Mouse (Mus musculus): ENCODE data around the gene Fry. TPM values are rescaled to one million over a fixed set of nuclear protein-coding genes. Genes with fewer than 3 reads are reported as not detected.

The Fry gene
- polyA plus RNA-seq, 1 experiment from 2014 or later = 8.8 TPM

- Histone ChIP-seq H3K9me3 (ENCODE audit: control insufficient read depth, low read length) (no peaks in the 10 kb centered on the region), H3K27me3 (ENCODE audit: control insufficient read depth, insufficient read depth, low read length) (no peaks in the 10 kb centered on the region), H3K36me3 (ENCODE audit: control insufficient read depth, insufficient read depth, low read length) (no peaks in the 10 kb centered on the region), H3K27ac (ENCODE audit: low read depth, low read length) (no peak overlapping the region), H3K4me1 (ENCODE audit: control insufficient read depth, insufficient read depth, low read length) (no peaks in the 10 kb centered on the region), H3K4me3 (ENCODE audit: low read depth, low read length) (no peak overlapping the region), H3K9ac (ENCODE audit: low read length) (no peak overlapping the region), H3K4me2 (no peak overlapping the region)
- ATAC-seq (ENCODE audit: low FRiP score) (no peak), DNase-seq (ENCODE audit: low spot score, missing footprints) (no peak)
- WGBS = 92% methylated on average over 6 of the region's 6 CpGs
Observed at GRCm38 (mm10) chr5:150328686-150329085, 210.2 kb downstream of the Fry start.

GRCm38 (mm10) chr5:150331821-150332220 is 213.4 kb downstream of the Fry start:
- no peaks in the 10 kb centered on the region for H3K27me3 ChIP-seq (ENCODE audit: control insufficient read depth, insufficient read depth, low read length)
- H3K36me3 ChIP-seq (ENCODE audit: control insufficient read depth, insufficient read depth, low read length) = no peaks in the 10 kb centered on the region
- WGBS = 95% methylated on average over 2 of the region's 2 CpGs
- DNase-seq (ENCODE audit: low spot score, missing footprints) = no peak
- no peak overlapping the region for H3K4me3 ChIP-seq (ENCODE audit: low read depth, low read length)
- H3K9me3 ChIP-seq (ENCODE audit: control insufficient read depth, low read length) = no peaks in the 10 kb centered on the region
- no peak for ATAC-seq (ENCODE audit: low FRiP score)
- H3K27ac ChIP-seq (ENCODE audit: low read depth, low read length) = no peak overlapping the region
- no peak overlapping the region for H3K9ac ChIP-seq (ENCODE audit: low read length)
- no peaks in the 10 kb centered on the region for H3K4me1 ChIP-seq (ENCODE audit: control insufficient read depth, insufficient read depth, low read length)
- H3K4me2 ChIP-seq = no peak overlapping the region

DNA sequence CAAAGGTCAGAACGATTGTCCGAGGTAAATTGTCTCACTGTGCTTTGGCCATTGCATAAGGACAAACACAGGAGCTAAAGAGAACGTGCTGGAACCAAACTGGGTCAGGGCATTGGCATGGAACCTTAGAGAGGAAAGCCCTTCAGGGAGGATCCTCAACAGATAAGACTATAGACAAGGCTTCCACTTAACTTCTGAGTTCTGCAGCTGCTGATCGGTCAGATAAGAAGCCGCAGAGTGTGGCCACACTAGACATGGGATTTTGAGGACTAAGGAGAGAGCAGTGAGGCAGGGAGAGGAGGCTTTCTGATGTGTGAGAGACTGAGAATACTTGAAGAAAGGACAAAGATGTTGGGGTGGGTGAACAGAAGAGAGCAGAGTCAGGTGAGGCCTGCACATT is 214.4 kb downstream of the Fry start:
- no peak overlapping the region for H3K27ac ChIP-seq (ENCODE audit: low read depth, low read length)
- DNase-seq (ENCODE audit: low spot score, missing footprints) (no peak), ATAC-seq (ENCODE audit: low FRiP score) (no peak)
- no peaks in the 10 kb centered on the region for H3K27me3 ChIP-seq (ENCODE audit: control insufficient read depth, insufficient read depth, low read length)
- WGBS = 71% methylated on average over 5 of the region's 5 CpGs
- H3K4me3 ChIP-seq (ENCODE audit: low read depth, low read length) = no peak overlapping the region
- H3K4me2 ChIP-seq = no peak overlapping the region
- no peaks in the 10 kb centered on the region for H3K9me3 ChIP-seq (ENCODE audit: control insufficient read depth, low read length)
- H3K9ac ChIP-seq (ENCODE audit: low read length) = no peak overlapping the region
- H3K4me1 ChIP-seq (ENCODE audit: control insufficient read depth, insufficient read depth, low read length) = no peaks in the 10 kb centered on the region
- no peaks in the 10 kb centered on the region for H3K36me3 ChIP-seq (ENCODE audit: control insufficient read depth, insufficient read depth, low read length)

DNA sequence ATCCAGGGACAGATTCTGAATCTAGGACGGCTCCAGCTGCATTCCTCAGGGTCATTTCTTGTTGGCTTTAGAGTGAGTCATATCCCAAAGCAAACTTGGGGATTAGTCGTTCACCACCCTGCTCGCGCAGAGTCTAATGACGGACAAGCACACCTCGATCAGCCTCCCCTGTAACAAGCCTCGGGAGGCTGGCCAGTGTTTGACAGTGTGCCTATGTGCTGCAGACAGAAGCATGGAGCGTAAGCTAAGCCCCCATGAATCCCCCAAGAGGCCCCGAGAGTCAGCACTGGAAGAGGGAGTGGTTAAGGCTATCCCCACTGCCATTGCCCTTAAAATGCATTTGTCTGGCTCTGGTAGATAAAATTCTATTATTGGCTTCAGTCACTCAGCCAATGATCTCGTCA is 214.9 kb downstream of the Fry start:
- H3K4me3 ChIP-seq (ENCODE audit: low read depth, low read length) = no peak overlapping the region
- no peak for DNase-seq (ENCODE audit: low spot score, missing footprints)

GRCm38 (mm10) chr5:150336451-150336850 is 218.0 kb downstream of the Fry start:
- Histone ChIP-seq H3K36me3 (ENCODE audit: control insufficient read depth, insufficient read depth, low read length) (no peaks in the 10 kb centered on the region), H3K27me3 (ENCODE audit: control insufficient read depth, insufficient read depth, low read length) (no peaks in the 10 kb centered on the region), H3K9ac (ENCODE audit: low read length) (no peak overlapping the region), H3K4me1 (ENCODE audit: control insufficient read depth, insufficient read depth, low read length) (no peaks in the 10 kb centered on the region), H3K9me3 (ENCODE audit: control insufficient read depth, low read length) (no peaks in the 10 kb centered on the region), H3K4me2 (no peak overlapping the region), H3K27ac (ENCODE audit: low read depth, low read length) (no peak overlapping the region), H3K4me3 (ENCODE audit: low read depth, low read length) (no peak overlapping the region)
- DNase-seq (ENCODE audit: low spot score, missing footprints) (no peak), ATAC-seq (ENCODE audit: low FRiP score) (no peak)
- WGBS = 61% methylated on average over 10 of the region's 10 CpGs

More for the DNA sequence above, 214.9 kb downstream of the Fry start:
- no peak overlapping the region for H3K4me2 ChIP-seq
- no peak overlapping the region for H3K27ac ChIP-seq (ENCODE audit: low read depth, low read length)
- H3K36me3 ChIP-seq (ENCODE audit: control insufficient read depth, insufficient read depth, low read length) = no peaks in the 10 kb centered on the region
- H3K27me3 ChIP-seq (ENCODE audit: control insufficient read depth, insufficient read depth, low read length) = no peaks in the 10 kb centered on the region
- 84% methylated on average over 10 of the region's 10 CpGs for WGBS
- H3K4me1 ChIP-seq (ENCODE audit: control insufficient read depth, insufficient read depth, low read length) = no peaks in the 10 kb centered on the region
- no peak for ATAC-seq (ENCODE audit: low FRiP score)
- H3K9ac ChIP-seq (ENCODE audit: low read length) = no peak overlapping the region
- H3K9me3 ChIP-seq (ENCODE audit: control insufficient read depth, low read length) = no peaks in the 10 kb centered on the region

DNA sequence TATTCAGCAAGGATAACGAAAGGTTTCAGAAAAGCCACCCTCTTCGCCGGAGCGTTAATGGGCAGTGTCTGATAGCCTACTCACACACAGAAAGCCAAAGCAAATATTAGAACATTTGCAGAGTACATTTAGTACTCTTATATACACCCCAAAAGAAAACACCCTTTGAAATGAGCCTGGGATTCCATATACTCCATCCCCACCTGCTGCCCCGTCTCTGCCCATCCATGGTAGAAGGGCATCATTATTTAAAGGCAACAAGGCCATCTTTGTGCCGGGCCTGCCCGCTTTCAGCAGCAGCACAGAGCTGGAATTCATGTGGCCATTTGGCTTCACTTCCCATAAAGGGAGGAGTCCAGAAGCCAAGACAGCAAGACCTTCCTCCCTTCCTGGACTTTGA is 219.3 kb downstream of the Fry start:
- Histone ChIP-seq H3K27me3 (ENCODE audit: control insufficient read depth, insufficient read depth, low read length) (no peaks in the 10 kb centered on the region), H3K4me3 (ENCODE audit: low read depth, low read length) (no peak overlapping the region), H3K36me3 (ENCODE audit: control insufficient read depth, insufficient read depth, low read length) (no peaks in the 10 kb centered on the region), H3K4me2 (no peak overlapping the region), H3K9ac (ENCODE audit: low read length) (no peak overlapping the region), H3K27ac (ENCODE audit: low read depth, low read length) (no peak overlapping the region), H3K9me3 (ENCODE audit: control insufficient read depth, low read length) (no peaks in the 10 kb centered on the region), H3K4me1 (ENCODE audit: control insufficient read depth, insufficient read depth, low read length) (no peaks in the 10 kb centered on the region)
- no peak for DNase-seq (ENCODE audit: low spot score, missing footprints)
- 94% methylated on average over 7 of the region's 7 CpGs for WGBS
- no peak for ATAC-seq (ENCODE audit: low FRiP score)

GRCm38 (mm10) chr5:150340944-150341343 is 222.5 kb downstream of the Fry start:
- ATAC-seq (ENCODE audit: low FRiP score) (no peak), DNase-seq (ENCODE audit: low spot score, missing footprints) (no peak)
- H3K4me2 ChIP-seq = no peak overlapping the region
- no peaks in the 10 kb centered on the region for H3K27me3 ChIP-seq (ENCODE audit: control insufficient read depth, insufficient read depth, low read length)
- no peak overlapping the region for H3K4me3 ChIP-seq (ENCODE audit: low read depth, low read length)
- WGBS = 80% methylated on average over 5 of the region's 5 CpGs
- H3K9me3 ChIP-seq (ENCODE audit: control insufficient read depth, low read length) = no peaks in the 10 kb centered on the region
- no peaks in the 10 kb centered on the region for H3K36me3 ChIP-seq (ENCODE audit: control insufficient read depth, insufficient read depth, low read length)
- no peaks in the 10 kb centered on the region for H3K4me1 ChIP-seq (ENCODE audit: control insufficient read depth, insufficient read depth, low read length)
- H3K27ac ChIP-seq (ENCODE audit: low read depth, low read length) = no peak overlapping the region
- H3K9ac ChIP-seq (ENCODE audit: low read length) = no peak overlapping the region

- no peak for DNase-seq (ENCODE audit: low spot score, missing footprints)
- 82% methylated on average over 3 of the region's 3 CpGs for WGBS
- ATAC-seq (ENCODE audit: low FRiP score) = no peak
Observed at GRCm38 (mm10) chr5:150342139-150342538, 223.7 kb downstream of the Fry start.

GRCm38 (mm10) chr5:150345946-150346345 is 227.5 kb downstream of the Fry start:
- no peaks in the 10 kb centered on the region; the same call in 1 of the 2 replicates for H3K9me3 ChIP-seq (ENCODE audit: control insufficient read depth, low read length)
- H3K27ac ChIP-seq (ENCODE audit: low read depth, low read length) = no peak overlapping the region
- 87% methylated on average over 7 of the region's 7 CpGs for WGBS
- H3K4me1 ChIP-seq (ENCODE audit: control insufficient read depth, insufficient read depth, low read length) = no peaks in the 10 kb centered on the region
- H3K4me3 ChIP-seq (ENCODE audit: low read depth, low read length) = no peak overlapping the region
- no peak for ATAC-seq (ENCODE audit: low FRiP score)
- no peak overlapping the region for H3K9ac ChIP-seq (ENCODE audit: low read length)
- no peaks in the 10 kb centered on the region for H3K36me3 ChIP-seq (ENCODE audit: control insufficient read depth, insufficient read depth, low read length)
- H3K4me2 ChIP-seq = no peak overlapping the region
- H3K27me3 ChIP-seq (ENCODE audit: control insufficient read depth, insufficient read depth, low read length) = no peaks in the 10 kb centered on the region
- DNase-seq (ENCODE audit: low spot score, missing footprints) = no peak

More at GRCm38 (mm10) chr5:150342139-150342538, 223.7 kb downstream of the Fry start:
- Histone ChIP-seq H3K27me3 (ENCODE audit: control insufficient read depth, insufficient read depth, low read length) (no peaks in the 10 kb centered on the region), H3K4me3 (ENCODE audit: low read depth, low read length) (no peak overlapping the region), H3K4me1 (ENCODE audit: control insufficient read depth, insufficient read depth, low read length) (no peaks in the 10 kb centered on the region), H3K27ac (ENCODE audit: low read depth, low read length) (no peak overlapping the region), H3K4me2 (no peak overlapping the region), H3K36me3 (ENCODE audit: control insufficient read depth, insufficient read depth, low read length) (no peaks in the 10 kb centered on the region), H3K9me3 (ENCODE audit: control insufficient read depth, low read length) (no peaks in the 10 kb centered on the region; the same call in 1 of the 2 replicates), H3K9ac (ENCODE audit: low read length) (no peak overlapping the region)

DNA sequence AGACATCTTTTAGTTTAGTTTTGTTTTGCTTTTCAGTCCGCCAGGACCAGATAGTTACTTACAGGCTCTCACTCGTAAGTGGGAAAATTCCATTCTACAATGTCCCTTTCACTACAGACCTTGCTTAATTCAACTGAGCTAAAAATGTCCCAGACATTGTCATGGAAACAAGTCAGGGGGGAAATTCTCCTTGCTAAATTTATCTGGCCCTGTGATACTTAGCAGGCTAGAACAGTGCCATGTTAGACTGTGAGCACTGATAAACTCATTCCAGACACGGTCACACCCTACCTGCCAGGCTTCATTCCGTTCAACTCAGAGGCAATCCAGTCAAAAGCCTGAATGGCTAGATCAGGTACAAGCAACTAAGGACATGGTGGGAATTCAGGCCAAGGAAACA is 227.9 kb downstream of the Fry start:
- H3K4me2 ChIP-seq = no peak overlapping the region
- H3K27me3 ChIP-seq (ENCODE audit: control insufficient read depth, insufficient read depth, low read length) = no peaks in the 10 kb centered on the region
- H3K4me1 ChIP-seq (ENCODE audit: control insufficient read depth, insufficient read depth, low read length) = no peaks in the 10 kb centered on the region
- H3K9me3 ChIP-seq (ENCODE audit: control insufficient read depth, low read length) = no peaks in the 10 kb centered on the region; the same call in 1 of the 2 replicates
- H3K4me3 ChIP-seq (ENCODE audit: low read depth, low read length) = no peak overlapping the region
- no peak for DNase-seq (ENCODE audit: low spot score, missing footprints)
- no peak overlapping the region for H3K27ac ChIP-seq (ENCODE audit: low read depth, low read length)
- no peak for ATAC-seq (ENCODE audit: low FRiP score)
- H3K9ac ChIP-seq (ENCODE audit: low read length) = no peak overlapping the region
- 83% methylated on average over 4 of the region's 4 CpGs for WGBS
- no peaks in the 10 kb centered on the region for H3K36me3 ChIP-seq (ENCODE audit: control insufficient read depth, insufficient read depth, low read length)

Data from midbrain, embryonic 11.5 days (tissue).